Mouse (Mus musculus) left cerebral cortex, postnatal 36 days (tissue): Measurements from ENCODE around the gene Ptprg. TPM values are rescaled to one million over a fixed set of nuclear protein-coding genes. Genes with fewer than 3 reads are reported as not detected.
A peak's percentile ranks its signal among the peaks of the same experiment; 100 is the strongest.

ENCODE experiments used
- DNase-seq, 2 experiments: peaks; one replicate each; pipeline ENCODE4 v3.0.0; 2021 to 2022; ENCODE audit warnings: low spot score in 2 of 2, mixed read lengths in 1 of 2
- intact Hi-C: fragments of 180-260 bp; cut with DNase I; formaldehyde crosslinking; loops from one replicate; pipeline ENCODE4 v1.15.1; 2025
- total RNA-seq, 2 experiments: library from RNA; stranded (reverse); gene quantifications; 2 replicates each; pipeline ENCODE4 v1.2.3; 2021

The Ptprg gene
- total RNA-seq, 2 experiments from 2014 or later: 95.1 to 108 TPM

DNA sequence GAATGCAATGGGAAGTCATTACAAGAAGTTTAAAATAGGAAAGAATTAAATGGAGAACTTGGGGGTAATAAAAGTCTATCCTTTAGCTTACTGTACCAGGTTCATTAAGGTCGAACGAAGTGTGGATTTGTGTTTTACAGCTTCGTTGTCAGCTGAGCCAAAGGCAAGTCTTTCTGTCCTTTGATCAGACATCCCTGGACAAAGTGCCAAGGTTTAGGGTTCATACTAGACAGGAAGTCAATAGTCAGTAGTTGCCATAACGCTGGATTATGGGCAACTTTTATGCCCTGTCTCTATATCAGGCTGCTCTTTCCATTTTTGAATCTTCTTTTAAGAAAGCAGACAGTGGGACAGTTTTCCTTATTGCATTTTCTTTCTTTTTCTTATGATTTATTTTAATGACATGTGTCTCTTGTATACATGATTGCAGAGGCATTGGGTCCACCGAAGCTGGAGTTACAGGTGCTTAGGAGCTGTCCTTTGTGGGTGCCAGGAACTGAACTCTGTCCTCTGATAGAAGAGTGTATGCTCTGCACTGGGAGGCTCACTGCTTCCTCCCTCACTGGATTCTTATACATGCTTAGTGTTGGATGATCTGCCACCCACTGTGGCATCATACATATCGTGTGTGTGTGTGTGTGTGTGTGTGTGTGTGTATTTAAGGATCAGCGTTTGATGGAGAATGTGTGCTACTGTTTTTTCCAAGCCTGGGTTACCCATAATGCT, 56.7 kb downstream of the Ptprg start:
- no peak for DNase-seq
- intact Hi-C loops: no loop called here

DNA sequence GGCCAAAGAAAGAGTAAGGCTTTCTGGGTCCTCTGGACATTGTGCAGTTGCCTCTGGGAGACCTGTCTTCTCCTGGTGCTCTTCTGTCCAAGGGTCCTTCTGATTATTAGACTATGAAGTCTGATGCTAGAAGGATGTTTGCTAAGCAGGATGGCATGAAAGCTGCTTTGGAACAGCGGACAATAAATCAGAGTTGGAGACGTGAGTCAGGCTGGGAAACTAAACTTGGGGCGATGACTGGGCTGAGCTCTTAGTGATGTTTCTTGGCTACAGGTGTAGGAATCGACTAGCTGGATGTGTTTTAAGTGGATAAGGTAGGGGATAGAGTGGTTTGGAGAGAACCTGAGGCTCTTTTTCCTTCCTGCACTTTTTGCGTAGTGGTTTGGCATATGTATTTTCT, 59.1 kb downstream of the Ptprg start:
- no peak for DNase-seq
- intact Hi-C loops: no loop called here

DNA sequence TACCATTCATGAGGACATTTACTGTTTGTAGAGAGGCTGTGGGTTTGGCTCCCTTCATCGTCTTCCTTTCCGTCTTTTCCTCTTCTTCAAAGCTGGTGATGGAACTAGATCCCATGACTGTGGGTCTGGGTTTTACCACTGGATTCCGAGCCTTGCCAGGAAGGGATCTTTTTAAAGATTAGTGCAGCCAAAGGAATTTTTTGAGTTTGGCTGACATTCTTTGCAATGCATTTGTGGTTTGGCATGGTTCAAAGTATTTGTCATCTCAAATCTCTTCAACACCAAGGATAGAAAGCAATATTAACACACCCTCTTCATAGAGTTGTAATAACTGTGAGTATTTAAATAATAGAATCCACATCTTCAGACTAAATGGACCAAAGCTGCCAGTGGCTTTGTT, 59.8 kb downstream of the Ptprg start:
- intact Hi-C loops: no loop called here
- DNase-seq: no peak

DNA sequence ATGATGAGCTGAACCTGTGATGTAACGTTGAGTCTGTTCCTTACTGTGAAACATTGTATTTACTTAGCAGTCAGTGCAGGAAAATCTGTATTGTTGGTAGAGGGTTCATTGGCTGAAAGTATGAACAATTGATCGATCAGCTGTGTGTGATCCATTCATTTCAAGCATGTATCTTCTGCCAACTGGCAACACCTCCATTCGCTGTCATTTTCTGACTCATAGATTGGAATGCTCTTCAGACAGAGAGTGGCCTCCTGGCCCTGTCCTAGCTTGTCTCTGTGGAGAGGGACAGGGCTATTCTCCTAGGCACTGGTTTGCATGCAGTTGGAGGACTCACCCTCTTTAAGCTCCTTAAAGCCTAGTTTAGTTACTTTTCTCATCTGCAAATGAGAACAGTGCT, 62.4 kb downstream of the Ptprg start:
- no peak for DNase-seq
- intact Hi-C loops: no loop called here

DNA sequence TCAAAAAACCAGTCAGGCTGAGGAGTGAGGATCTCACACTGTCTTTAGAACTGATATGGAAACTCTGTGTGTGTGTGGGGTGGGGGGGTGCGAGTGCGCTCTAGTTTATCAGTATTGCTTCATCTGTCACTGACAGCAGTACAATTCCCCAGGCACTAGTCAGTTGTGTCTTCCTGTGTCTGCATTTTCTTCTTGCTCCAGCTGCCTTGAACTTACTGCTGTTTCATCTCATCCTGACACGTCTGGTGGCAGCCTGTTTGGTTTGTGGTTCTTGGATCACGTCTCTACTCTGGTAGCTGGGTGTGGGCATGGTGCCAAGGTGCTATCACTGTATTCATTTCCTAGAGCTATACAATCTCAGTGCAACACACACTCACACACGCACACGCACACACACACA, 64.0 kb downstream of the Ptprg start:
- intact Hi-C loops: no loop called here
- DNase-seq: no peak

DNA sequence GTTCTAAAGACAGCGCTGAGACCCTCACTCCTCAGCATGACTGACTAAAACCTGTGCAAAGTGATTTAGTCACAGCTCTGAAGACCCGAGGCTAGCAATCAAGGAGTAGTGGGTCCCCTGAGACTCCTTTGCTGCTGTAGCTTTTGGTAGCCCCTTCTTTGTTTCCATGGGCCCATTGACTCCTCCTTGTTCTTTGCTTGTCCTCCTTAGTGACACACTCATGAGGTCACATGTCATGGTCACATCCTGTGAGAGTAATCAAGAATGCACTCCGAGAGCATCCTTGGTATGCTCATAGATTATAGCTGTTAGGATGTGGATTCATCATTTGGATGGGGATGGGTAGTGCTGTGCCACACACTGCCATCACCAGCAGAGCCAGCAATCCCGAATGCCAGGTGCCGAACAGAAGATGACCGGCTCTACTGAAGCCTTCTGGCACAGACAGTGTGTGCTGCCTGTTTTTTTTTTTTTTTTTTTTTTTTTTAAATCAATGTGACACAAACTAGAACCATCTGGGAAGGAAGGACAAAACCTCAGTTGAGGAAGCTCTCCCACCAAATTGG, 64.9 kb downstream of the Ptprg start:
- intact Hi-C loops: no loop called here
- DNase-seq: no peak

DNA sequence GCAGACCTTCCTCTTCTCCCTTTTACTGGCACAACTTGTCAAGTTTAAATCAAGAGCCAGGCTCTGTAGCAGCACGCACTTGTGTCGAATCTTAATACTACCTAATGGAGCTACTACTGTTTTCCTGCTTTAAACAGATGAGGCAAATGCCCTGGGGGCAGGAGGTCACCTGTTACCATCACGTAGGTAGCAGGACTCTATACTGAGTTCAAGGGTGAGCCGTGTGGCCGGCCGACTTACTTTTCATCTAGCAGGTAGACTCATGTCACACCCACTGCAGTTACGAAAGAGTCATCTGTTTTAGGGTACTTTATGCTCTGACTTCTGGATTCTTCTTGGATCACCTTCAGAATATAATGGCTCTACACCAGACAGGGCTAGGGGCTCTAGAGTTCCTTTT, 66.3 kb downstream of the Ptprg start:
- intact Hi-C loops: no loop called here
- no peak for DNase-seq

DNA sequence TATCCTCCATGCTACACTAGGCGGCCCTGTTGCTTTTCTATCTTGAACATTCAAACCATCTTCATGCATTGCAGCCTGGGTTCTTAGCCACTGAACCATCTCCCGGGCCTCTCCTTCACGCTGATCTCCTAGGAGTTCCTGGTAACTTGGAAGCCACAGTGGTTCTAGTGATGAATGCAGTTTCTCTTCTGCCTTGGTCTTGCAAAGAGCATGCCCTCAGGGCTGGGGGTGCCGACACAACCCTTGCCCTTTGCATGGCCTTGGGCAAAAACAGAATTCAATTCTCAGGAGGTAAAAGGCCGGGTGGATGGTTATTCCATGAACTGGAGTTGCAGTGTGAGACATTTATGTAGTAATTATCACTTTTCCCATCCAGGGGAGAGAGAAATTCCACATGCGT, 67.0 kb downstream of the Ptprg start:
- intact Hi-C loops: no loop called here

DNA sequence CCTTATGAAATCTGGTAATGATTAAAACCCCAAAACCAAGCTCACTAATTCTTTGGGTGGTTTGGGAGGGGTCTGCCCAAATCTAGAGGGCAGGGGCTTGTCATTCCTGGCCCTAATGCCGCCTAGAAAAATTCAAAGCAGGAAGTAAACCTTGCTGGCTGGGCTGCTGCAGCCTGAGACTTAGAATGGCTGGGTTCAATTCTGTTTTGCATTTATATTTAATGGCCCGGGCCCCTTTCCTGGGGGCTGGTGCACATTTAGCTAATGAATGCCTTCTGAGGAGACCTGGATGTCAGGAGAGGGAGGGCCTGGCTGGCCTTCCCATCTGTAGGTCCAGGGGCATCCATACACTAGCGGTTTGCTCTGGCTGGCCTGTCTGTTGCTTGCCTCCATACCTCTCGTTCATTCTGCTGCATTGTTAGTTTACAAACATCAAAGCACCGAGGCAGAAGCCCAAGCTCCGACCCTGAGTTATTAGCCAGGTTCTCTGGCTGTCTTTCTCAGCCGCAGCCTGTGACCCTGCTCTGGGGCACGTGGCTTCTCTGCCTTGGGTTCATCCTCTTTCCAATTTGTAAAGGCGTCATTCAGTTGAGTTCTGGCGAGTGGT, 67.7 kb downstream of the Ptprg start:
- no peak for DNase-seq
- intact Hi-C loops: no loop called here

More for the DNA sequence above, 67.0 kb downstream of the Ptprg start:
- DNase-seq: no peak

DNA sequence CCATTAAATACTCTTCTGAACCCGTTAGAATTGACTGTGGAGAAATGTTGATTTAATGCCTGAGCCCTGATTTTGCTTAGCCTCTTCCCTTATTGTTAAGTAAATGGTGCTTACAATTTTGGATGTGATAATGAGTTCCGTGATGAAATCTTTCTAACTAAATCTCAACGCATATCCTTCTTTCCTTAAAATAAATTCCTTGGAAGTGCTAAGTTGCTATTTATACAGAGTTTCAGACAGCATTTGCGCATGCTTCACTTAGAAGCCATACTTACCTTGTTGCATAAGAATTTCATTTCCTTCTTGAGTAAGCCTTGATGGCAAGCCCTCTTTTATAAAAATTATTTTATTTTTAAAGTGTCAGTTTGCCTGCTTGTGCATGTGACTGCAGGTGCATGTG, 70.2 kb downstream of the Ptprg start:
- intact Hi-C loops: no loop called here

DNA sequence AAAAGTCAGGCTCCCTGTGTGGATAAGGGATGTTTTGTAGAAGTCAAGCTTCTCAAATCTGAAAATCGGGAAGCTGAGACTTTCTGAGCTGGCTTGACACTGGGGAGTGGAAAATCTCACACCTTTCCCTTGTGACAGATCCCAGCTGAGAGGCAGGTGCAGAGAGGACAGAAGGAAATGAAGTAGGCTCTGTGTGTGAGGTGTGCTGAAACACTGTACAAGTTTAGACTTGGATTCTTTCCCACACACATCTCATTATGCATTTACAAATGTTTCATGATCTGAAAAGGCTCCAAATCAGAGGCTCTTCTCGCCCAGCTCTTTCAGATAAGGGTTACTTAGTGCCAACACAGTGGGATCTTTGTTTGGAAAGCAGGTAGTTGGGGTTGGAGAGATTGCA, 77.4 kb downstream of the Ptprg start:
- intact Hi-C loops: no loop called here

More for the DNA sequence above, 70.2 kb downstream of the Ptprg start:
- DNase-seq: no peak

DNA sequence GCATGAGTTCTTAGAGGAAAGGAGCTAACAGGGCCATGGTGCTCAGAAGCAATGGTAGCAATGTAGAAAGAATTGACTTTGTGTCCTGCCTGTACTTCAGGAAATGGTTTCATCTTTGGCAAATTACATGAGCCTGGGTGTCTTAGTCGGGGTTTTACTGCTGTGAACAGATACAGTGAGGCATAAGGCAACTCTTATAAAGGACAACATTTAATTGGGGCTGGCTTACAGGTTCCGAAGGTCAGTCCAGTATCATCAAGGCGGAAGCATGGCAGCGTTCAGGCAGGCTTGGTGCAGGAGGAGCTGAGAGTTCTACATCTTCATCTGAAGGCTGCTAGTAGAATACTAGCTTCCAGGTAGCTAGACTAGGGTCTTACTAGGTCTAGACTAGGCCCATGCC, 78.2 kb downstream of the Ptprg start:
- DNase-seq: no peak
- intact Hi-C loops: no loop called here

More for the DNA sequence above, 77.4 kb downstream of the Ptprg start:
- DNase-seq: no peak

DNA sequence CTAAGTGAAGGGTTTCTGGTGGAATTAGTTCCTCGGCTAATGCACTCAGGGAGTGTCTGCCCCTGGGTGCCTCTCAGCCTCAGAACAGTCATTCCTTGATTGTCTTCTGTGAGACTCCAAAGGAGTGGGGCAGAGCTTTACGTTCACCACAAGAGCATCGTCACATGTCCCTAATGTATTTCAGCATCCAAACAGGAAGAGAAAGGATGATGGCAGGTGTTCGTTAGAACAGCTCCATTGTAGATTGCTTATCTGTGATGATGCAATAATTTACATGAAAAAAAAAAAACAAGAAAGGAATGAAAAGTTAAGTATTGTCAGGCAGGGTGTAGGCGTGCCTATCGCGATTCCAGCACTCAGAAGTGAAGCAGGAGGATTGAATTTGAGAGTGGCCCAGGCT, 84.3 kb downstream of the Ptprg start:
- no peak for DNase-seq
- intact Hi-C loops: no loop called here

DNA sequence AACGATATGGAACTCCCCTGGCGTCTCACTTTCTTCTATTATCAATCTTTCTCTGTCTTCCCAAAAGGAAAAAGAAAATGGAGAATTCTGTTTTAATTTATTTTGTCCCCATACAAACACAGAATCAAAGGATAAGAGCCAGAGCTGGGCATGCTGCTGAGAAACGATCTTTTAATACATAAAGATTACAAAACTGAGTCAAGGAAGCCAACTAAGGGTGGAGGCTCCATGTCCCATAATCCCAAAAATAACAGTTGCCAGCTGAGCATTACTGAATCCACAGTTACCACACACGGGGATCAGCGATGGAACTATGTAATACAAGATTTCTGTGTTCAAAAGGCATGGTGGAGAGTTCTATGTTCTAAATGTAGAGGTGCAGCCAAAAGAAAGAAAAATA, 86.0 kb downstream of the Ptprg start:
- no peak for DNase-seq
- intact Hi-C loops: no loop called here

DNA sequence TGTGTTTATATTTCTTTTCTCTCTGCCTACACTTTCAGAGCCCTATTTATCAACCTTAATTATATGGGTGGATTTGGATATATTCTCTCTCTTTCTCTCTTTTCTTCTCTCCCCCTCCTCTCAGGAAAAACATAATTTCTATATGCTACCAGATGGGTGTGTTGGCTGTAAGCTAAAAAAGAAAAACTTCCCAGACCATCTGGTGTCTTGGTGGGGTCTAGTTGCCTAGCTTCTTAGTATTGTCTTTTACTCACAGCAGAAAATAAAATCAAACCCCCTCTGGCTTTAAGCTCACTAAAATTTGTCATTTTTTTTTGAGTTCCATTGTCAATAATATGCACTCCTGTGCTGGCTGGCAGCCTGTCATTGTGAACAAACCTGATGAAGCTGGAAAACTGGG, 87.0 kb downstream of the Ptprg start:
- no peak for DNase-seq
- intact Hi-C loops: no loop called here

DNA sequence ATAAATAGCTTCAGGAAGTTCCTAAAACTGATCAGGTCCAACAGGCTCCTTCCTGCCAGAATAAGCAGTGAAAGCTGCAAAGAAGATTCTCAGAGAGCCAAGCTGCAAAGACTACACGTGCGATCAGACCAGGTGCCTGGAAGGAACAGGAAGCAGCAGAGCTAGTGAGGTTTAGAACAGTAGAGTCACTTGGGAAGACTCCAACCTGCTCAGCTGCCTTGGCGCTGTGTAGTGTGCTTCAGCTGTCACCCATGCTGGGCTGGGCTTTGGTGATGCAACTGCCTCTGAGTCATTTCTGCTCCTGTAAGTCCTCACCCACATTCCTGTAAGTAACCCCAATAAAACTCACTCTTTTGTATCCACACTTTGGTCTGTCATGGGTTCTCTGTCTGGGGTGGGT, 87.7 kb downstream of the Ptprg start:
- intact Hi-C loops: no loop called here
- peak; percentile 36 to 42 for DNase-seq

DNA sequence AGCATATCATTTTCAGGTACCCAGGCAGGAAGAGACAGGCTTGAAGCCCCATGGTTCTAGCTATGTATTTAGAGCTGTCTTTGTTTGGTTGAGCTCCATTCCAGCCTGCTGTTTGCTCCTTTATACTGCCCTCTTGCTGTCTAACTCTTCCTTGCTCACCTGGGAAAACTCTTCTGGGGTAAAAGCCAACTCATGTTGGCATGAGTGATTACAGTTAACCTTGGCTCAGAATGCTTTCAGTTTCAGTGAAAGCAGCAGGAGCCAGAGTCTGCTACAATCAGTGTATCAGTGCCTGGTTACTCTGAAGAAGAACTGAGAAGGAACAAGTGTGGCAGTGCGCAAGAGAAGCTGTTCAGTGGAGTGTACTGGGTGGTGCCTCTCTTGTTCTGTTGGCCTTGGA, 89.6 kb downstream of the Ptprg start:
- no peak for DNase-seq
- intact Hi-C loops: no loop called here

DNA sequence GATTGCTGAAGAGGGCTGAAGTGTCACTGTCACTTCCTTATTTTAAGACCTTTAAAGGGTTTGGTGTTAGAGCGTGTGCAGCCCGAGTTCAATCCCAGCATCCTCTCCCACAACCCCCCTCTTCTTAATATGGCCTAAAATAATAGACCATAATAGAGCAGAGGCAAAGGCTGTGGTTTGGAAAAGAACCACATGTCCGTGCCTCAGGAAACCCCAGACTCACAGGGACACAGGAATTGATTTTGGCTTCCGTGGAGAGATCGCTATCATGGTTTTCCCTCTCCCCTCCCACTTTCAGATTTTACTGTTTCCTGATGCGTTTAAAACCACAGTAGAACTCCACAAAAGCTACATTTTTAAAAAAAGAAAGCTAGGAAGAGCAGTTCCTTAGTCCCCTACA, 104.0 kb downstream of the Ptprg start:
- no peak for DNase-seq
- intact Hi-C loops: no loop called here

DNA sequence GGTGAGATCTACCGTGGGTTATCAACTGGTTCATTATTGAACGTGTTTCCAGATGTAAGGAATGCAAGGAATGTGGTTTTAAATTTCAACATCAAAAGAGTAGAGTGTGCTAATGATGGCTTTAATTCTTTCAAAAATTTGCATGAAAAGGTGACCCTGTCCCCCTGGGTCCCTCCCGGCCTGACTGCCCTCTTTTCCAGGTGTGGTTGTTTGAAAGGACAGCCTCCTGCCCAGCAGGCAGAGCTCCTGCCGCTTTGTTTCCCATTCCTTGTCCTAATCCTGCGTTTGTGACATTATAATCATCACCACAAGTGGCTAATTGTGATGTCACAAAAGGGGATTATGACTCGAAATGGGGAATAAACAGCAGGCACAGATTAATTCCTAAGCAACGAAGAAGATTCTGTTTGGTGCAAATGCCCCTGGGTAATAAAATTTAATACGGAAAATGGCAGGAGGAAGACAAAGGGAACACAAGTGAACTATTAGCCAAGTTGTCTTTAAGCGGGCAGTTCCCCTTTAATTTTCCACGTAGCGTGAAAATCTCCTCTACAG, 110.4 kb downstream of the Ptprg start:
- no peak for DNase-seq
- intact Hi-C loops: no loop called here

DNA sequence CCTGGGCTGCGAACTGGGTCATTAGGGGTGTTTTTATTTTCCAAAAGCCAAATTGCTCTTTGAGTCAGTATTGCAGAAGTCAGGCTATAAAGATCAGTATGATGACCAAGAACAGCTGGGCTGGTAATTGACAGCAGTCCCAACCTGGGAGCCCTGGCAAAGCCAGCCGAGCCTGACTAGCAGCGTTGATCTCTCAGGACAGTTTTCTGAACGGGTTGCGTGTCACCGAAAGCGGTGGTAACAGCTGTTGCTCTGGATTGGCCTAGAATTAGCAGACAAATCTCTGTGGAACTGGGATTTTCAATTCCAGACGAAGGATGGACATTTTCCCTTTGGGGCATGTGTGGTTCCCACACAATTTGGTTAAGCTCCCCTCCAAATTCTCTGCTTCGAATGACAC, 111.0 kb downstream of the Ptprg start:
- no peak for DNase-seq
- intact Hi-C loops: no loop called here

DNA sequence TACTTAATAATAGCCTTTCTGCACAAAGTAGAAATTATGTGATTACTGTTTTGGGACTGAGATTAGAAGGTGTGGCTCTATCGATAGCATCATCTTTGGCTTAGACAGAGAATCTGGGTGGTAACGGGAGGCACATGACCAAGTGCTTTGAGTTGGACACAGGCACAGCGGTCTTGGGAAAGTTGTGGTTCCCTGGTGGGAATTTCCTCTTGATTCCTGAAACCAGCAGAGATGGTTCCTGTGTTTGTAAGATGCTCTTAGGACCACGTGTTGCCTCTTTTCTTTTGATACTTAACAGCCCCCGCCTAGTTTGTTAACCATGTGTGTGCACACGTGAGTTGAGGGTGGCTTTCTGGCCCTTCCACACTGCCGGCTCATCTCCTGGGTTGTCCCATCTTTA, 111.7 kb downstream of the Ptprg start:
- intact Hi-C loops: no loop called here
- DNase-seq: no peak
